Mouse (Mus musculus): ENCODE results near the gene Cep55. TPM values are rescaled to one million over a fixed set of nuclear protein-coding genes. Genes with fewer than 3 reads are reported as not detected.

Cep55 gene
- polyA plus RNA-seq, 1 experiment from 2014 or later = 49.2 TPM

DNA sequence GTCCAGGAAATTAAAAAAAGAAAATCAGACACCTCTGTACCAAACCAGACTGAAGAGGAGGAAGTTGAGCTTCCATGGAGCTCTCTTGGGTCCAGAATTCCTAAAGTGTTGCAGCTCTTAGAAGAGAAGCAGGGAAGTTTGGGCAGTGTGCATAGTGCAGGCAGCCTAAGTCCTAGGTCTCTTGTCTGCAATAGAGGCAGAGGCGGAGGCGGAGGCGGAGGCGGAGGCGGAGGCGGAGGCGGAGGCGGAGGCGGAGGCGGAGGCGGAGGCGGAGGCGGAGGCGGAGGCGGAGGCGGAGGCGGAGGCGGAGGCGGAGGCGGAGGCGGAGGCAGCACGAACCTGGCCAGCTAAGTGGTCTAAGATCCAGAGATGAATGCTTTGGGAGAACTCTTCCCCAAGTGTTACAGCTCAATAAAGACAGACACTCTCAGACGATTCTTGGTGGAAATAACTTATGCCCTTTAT is 24.1 kb upstream of the Cep55 start:
- Histone ChIP-seq H3K27me3 (ENCODE audit: low read depth, poor library complexity, severe bottlenecking) (no peaks in the 10 kb centered on the region), H3K36me3 (no peaks in the 10 kb centered on the region), H3K27ac (replicated peaks) (0 out of 2 replicates have a peak overlapping the region, but pooled peaks have one; percentile 17), H3K4me1 (peaks cover 23% of the 10 kb centered on the region), H3K9me3 (replicated peaks) (no peaks in the 10 kb centered on the region), H3K4me3 (no peak overlapping the region)
- DNase-seq (ENCODE audit: low spot score) = no peak
- 5% methylated on average over 10 of the region's 23 CpGs for WGBS

GRCm38 (mm10) chr19:38031144-38031543 is 23.7 kb upstream of the Cep55 start:
- H3K4me1 ChIP-seq = peaks cover 20% of the 10 kb centered on the region
- H3K27ac ChIP-seq (replicated peaks) = no peak overlapping the region
- H3K9me3 ChIP-seq (replicated peaks) = no peaks in the 10 kb centered on the region
- DNase-seq (ENCODE audit: low spot score) = no peak
- no peaks in the 10 kb centered on the region for H3K36me3 ChIP-seq
- no peaks in the 10 kb centered on the region for H3K27me3 ChIP-seq (ENCODE audit: low read depth, poor library complexity, severe bottlenecking)
- 70% methylated on average over 9 of the region's 9 CpGs for WGBS
- H3K4me3 ChIP-seq = no peak overlapping the region

- H3K27me3 ChIP-seq (ENCODE audit: low read depth, poor library complexity, severe bottlenecking) = no peaks in the 10 kb centered on the region
- H3K4me3 ChIP-seq = no peak overlapping the region
- H3K36me3 ChIP-seq = no peaks in the 10 kb centered on the region
- 87% methylated on average over 15 of the region's 15 CpGs for WGBS
- no peaks in the 10 kb centered on the region for H3K9me3 ChIP-seq (replicated peaks)
- DNase-seq (ENCODE audit: low spot score) = no peak
- peaks cover 18% of the 10 kb centered on the region for H3K4me1 ChIP-seq
- no peak overlapping the region for H3K27ac ChIP-seq (replicated peaks)
These were observed 21.6 kb upstream of the Cep55 start for GRCm38 (mm10) chr19:38032993-38033734.

DNA sequence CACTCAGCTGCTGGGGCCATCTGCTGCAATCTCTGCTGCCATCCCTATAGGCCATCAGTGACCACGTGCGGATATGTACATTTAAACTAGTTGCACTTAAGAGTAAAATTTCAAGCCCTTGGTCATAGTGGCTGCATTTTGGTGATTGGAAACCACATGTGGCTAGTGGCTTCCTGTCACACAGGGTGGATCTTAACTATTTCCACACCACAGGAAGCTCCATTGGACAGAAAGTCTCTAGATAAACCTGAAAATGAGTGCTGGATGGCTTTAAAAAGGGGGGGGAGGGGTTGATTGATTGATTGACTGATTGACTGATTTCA is 21.1 kb upstream of the Cep55 start:
- Histone ChIP-seq H3K36me3 (no peaks in the 10 kb centered on the region), H3K9me3 (replicated peaks) (no peaks in the 10 kb centered on the region), H3K27me3 (ENCODE audit: low read depth, poor library complexity, severe bottlenecking) (no peaks in the 10 kb centered on the region), H3K4me1 (peaks cover 18% of the 10 kb centered on the region), H3K27ac (replicated peaks) (no peak overlapping the region), H3K4me3 (no peak overlapping the region)
- DNase-seq (ENCODE audit: low spot score) = no peak
- 84% methylated on average over 2 of the region's 2 CpGs for WGBS

DNA sequence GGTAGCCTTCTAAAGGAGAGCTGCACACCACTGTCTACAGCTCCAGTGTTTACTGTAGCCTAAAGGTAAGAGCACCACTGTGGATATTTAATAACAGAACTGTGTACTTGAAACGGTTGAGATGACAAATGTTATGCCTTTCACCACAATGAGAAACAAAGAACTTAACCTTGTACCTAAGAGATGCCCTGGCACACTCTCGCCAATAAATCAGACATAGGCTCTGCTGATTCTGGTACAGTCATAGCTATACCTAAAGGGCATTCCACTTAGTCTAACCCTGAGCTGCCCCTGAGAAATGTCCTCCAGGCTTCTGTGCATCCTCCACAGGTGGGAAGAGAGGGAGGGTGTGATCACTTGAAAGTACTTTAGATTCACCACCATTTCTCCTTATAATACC is 20.1 kb upstream of the Cep55 start:
- no peaks in the 10 kb centered on the region for H3K36me3 ChIP-seq
- 85% methylated on average over 2 of the region's 2 CpGs for WGBS
- no peak overlapping the region for H3K27ac ChIP-seq (replicated peaks)

DNA sequence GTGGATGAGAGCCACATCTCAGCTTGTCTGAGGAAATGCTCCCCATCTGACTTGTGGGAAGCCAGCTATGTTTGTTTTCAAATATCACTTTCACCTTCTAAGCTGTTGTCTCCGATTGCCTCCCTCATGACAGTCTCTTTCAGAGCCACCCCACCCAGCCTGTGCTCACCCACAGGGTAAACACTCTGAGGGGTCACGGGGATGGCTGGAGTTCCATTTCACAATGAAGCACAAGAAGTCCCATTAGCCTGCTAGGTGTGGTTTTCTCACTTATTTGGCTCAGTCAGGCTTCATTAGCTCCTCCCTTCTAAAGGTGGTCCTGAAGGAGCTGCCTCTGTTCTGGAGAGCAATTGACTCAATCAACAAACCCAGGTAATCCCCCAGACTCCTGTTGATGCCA is 19.0 kb upstream of the Cep55 start:
- H3K36me3 ChIP-seq = no peaks in the 10 kb centered on the region
- DNase-seq (ENCODE audit: low spot score) = no peak
- H3K4me1 ChIP-seq = 0 out of 2 replicates have a peak, but pooled peaks cover 3% of the 10 kb centered on the region
- H3K27me3 ChIP-seq (ENCODE audit: low read depth, poor library complexity, severe bottlenecking) = peaks cover 5% of the 10 kb centered on the region
- no peaks in the 10 kb centered on the region for H3K9me3 ChIP-seq (replicated peaks)
- H3K4me3 ChIP-seq = no peak overlapping the region
- H3K27ac ChIP-seq (replicated peaks) = no peak overlapping the region
- 75% methylated on average over 2 of the region's 2 CpGs for WGBS

More for the DNA sequence above, 20.1 kb upstream of the Cep55 start:
- peaks cover 13% of the 10 kb centered on the region for H3K4me1 ChIP-seq
- no peak for DNase-seq (ENCODE audit: low spot score)
- H3K4me3 ChIP-seq = no peak overlapping the region
- no peaks in the 10 kb centered on the region for H3K9me3 ChIP-seq (replicated peaks)
- H3K27me3 ChIP-seq (ENCODE audit: low read depth, poor library complexity, severe bottlenecking) = no peaks in the 10 kb centered on the region

- Histone ChIP-seq H3K9me3 (replicated peaks) (no peaks in the 10 kb centered on the region), H3K27me3 (ENCODE audit: low read depth, poor library complexity, severe bottlenecking) (peaks cover 30% of the 10 kb centered on the region), H3K4me3 (no peak overlapping the region), H3K27ac (replicated peaks) (no peak overlapping the region), H3K4me1 (peaks cover 10% of the 10 kb centered on the region), H3K36me3 (no peaks in the 10 kb centered on the region)
- WGBS = 85% methylated on average over 2 of the region's 2 CpGs
- no peak for DNase-seq (ENCODE audit: low spot score)
These were observed 16.5 kb upstream of the Cep55 start for GRCm38 (mm10) chr19:38038267-38038666.

- no peak overlapping the region for H3K4me3 ChIP-seq
- WGBS = 44% methylated on average over 5 of the region's 5 CpGs
- no peaks in the 10 kb centered on the region for H3K9me3 ChIP-seq (replicated peaks)
- H3K27ac ChIP-seq (replicated peaks) = no peak overlapping the region
- H3K4me1 ChIP-seq = peaks cover 16% of the 10 kb centered on the region
- H3K36me3 ChIP-seq = no peaks in the 10 kb centered on the region
- H3K27me3 ChIP-seq (ENCODE audit: low read depth, poor library complexity, severe bottlenecking) = peaks cover 41% of the 10 kb centered on the region
- DNase-seq (ENCODE audit: low spot score) = no peak
These were observed 12.5 kb upstream of the Cep55 start for GRCm38 (mm10) chr19:38042261-38042722.

GRCm38 (mm10) chr19:38043281-38043981 is 11.4 kb upstream of the Cep55 start, which contains the start of gene Myof:
TSS of gene Myof (minus strand) at chr19:38043577.
- H3K27ac ChIP-seq (replicated peaks) = 0 out of 2 replicates have a peak within 1 kb of the TSS, but pooled peaks have one; percentile 24
- peaks cover 41% of the 10 kb centered on the region for H3K27me3 ChIP-seq (ENCODE audit: low read depth, poor library complexity, severe bottlenecking)
- peak; percentile 59 for DNase-seq (ENCODE audit: low spot score)
- no peaks in the 10 kb centered on the region for H3K36me3 ChIP-seq
- peak within 1 kb of the TSS; percentile 58 for H3K4me3 ChIP-seq
- H3K4me1 ChIP-seq = peaks cover 16% of the 10 kb centered on the region
- WGBS = 1% methylated on average over 28 of the region's 28 CpGs
- no peaks in the 10 kb centered on the region for H3K9me3 ChIP-seq (replicated peaks)

DNA sequence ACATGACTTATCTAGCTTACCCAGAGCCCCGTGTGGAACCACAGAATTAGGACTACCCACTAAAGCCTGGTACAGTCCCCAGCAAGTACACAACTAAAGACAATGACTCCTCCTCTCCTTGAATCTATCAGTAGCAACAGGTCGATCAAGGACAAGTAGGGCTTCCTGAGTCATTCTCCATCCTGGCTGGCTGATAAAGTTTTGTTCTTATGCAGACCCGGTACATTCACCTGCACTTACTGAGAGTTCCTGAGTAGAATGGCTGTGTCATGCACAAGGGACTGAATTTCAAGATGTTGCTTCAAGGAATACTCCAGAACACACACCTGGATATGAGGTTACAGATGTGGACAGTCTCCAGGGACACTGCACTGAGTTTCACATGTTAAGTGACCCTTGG is 9.6 kb upstream of the Cep55 start:
- DNase-seq (ENCODE audit: low spot score) = no peak
- H3K9me3 ChIP-seq (replicated peaks) = no peaks in the 10 kb centered on the region
- 82% methylated on average over 3 of the region's 3 CpGs for WGBS
- H3K4me3 ChIP-seq = no peak overlapping the region
- peaks cover 41% of the 10 kb centered on the region for H3K27me3 ChIP-seq (ENCODE audit: low read depth, poor library complexity, severe bottlenecking)
- peaks cover 16% of the 10 kb centered on the region for H3K4me1 ChIP-seq
- H3K27ac ChIP-seq (replicated peaks) = no peak overlapping the region
- H3K36me3 ChIP-seq = no peaks in the 10 kb centered on the region

- 77% methylated on average over 1 of the region's 1 CpGs for WGBS
- no peak overlapping the region for H3K27ac ChIP-seq (replicated peaks)
- no peak for DNase-seq (ENCODE audit: low spot score)
- H3K4me3 ChIP-seq = no peak overlapping the region
- no peaks in the 10 kb centered on the region for H3K9me3 ChIP-seq (replicated peaks)
- peaks cover 7% of the 10 kb centered on the region for H3K4me1 ChIP-seq
- no peaks in the 10 kb centered on the region for H3K36me3 ChIP-seq
- H3K27me3 ChIP-seq (ENCODE audit: low read depth, poor library complexity, severe bottlenecking) = no peaks in the 10 kb centered on the region; the same call in 1 of the 2 replicates
These were observed 5.1 kb upstream of the Cep55 start for GRCm38 (mm10) chr19:38049686-38050085.

GRCm38 (mm10) chr19:38053227-38054041 is 1.4 kb upstream of the Cep55 start:
- DNase-seq (ENCODE audit: low spot score) = no peak
- no peaks in the 10 kb centered on the region for H3K27me3 ChIP-seq (ENCODE audit: low read depth, poor library complexity, severe bottlenecking)
- H3K27ac ChIP-seq (replicated peaks) = peak overlapping the region; percentile 93
- peaks cover 23% of the 10 kb centered on the region for H3K4me1 ChIP-seq
- H3K36me3 ChIP-seq = peaks cover 17% of the 10 kb centered on the region
- WGBS = 32% methylated on average over 8 of the region's 8 CpGs
- H3K4me3 ChIP-seq = peak overlapping the region; percentile 79
- H3K9me3 ChIP-seq (replicated peaks) = no peaks in the 10 kb centered on the region

Data from midbrain, embryonic 10.5 days (tissue).